Comparison of ENCODE assay signal across 8 mouse cellular contexts in genomic region chr4:6561604-6562357, GRCm38 (mm10).
A peak's percentile ranks its signal among the peaks of the same experiment; 100 is the strongest.
DNase-seq lines count a peak whose midpoint lies in the region; ATAC-seq and TF ChIP-seq lines count a peak whose summit lies in the region.

No protein-coding gene starts in this region.

- H3K4me3 ChIP-seq in kidney, embryonic 15.5 days (replicated peaks): no peak overlapping the region
- H3K4me3 ChIP-seq in G1E (ENCODE audit: low read depth, low read length): no peak overlapping the region
- H3K4me3 ChIP-seq in midbrain, embryonic 16.5 days (ENCODE audit: low read depth, low read length): no peak overlapping the region

- no peaks in the 10 kb centered on the region for H3K9me3 ChIP-seq in kidney, embryonic 15.5 days (replicated peaks)
- no peaks in the 10 kb centered on the region for H3K9me3 ChIP-seq in G1E (replicated peaks)
- no peaks in the 10 kb centered on the region for H3K9me3 ChIP-seq in midbrain, embryonic 16.5 days (replicated peaks; ENCODE audit: control insufficient read depth, low read length, poor library complexity, severe bottlenecking)

- H3K36me3 ChIP-seq in kidney, embryonic 15.5 days: no peaks in the 10 kb centered on the region
- no peaks in the 10 kb centered on the region for H3K36me3 ChIP-seq in G1E (replicated peaks)
- no peaks in the 10 kb centered on the region for H3K36me3 ChIP-seq in midbrain, embryonic 16.5 days (ENCODE audit: control insufficient read depth, insufficient read depth, low read length)

- H3K27me3 ChIP-seq in kidney, embryonic 15.5 days: no peaks in the 10 kb centered on the region
- H3K27me3 ChIP-seq in G1E (ENCODE audit: insufficient read depth, low read length): peaks cover 6% of the 10 kb centered on the region
- H3K27me3 ChIP-seq in midbrain, embryonic 16.5 days (ENCODE audit: control insufficient read depth, insufficient read depth, low read depth, low read length): no peaks in the 10 kb centered on the region

- no peak overlapping the region for H3K9ac ChIP-seq in kidney, embryonic 15.5 days
- H3K9ac ChIP-seq in midbrain, embryonic 16.5 days (ENCODE audit: low read depth, low read length): no peak overlapping the region

- no peak for ATAC-seq in kidney, embryonic 15.5 days (replicated peaks; ENCODE audit: low FRiP score)
- no peak for ATAC-seq in G1E (ENCODE audit: extremely low read depth, insufficient number of reproducible peaks, low FRiP score, poor library complexity, severe bottlenecking)
- peak; percentile 83 for ATAC-seq in midbrain, embryonic 16.5 days

- no peak overlapping the region for H3K27ac ChIP-seq in kidney, embryonic 15.5 days
- H3K27ac ChIP-seq in midbrain, embryonic 16.5 days (ENCODE audit: low read length): no peak overlapping the region

- DNase-seq in kidney, adult 18-20 months: peak; percentile 17
- DNase-seq in G1E (ENCODE audit: low spot score): no peak
- DNase-seq in cerebellum, postnatal 36 days: peak; percentile 7 to 34
- DNase-seq in heart, postnatal 10 days: peak; percentile 26 to 42
- peak; percentile 26 to 34 for DNase-seq in left cerebral cortex, postnatal 10 days (ENCODE audit: extremely low spot score in 1 of 2, low spot score in 2 of 2)
- no peak for DNase-seq in spleen, postnatal 14 days (ENCODE audit: low spot score in 2 of 2)

- H3K4me1 ChIP-seq in kidney, embryonic 15.5 days: no peaks in the 10 kb centered on the region
- H3K4me1 ChIP-seq in G1E (ENCODE audit: insufficient read depth, low read depth, low read length): peaks cover 2% of the 10 kb centered on the region; the same call in 1 of the 2 replicates
- 0 out of 2 replicates have a peak, but pooled peaks cover 2% of the 10 kb centered on the region for H3K4me1 ChIP-seq in midbrain, embryonic 16.5 days (ENCODE audit: control insufficient read depth, insufficient read depth, low read length)

- WGBS in kidney, embryonic 15.5 days: 35% methylated on average over 11 of the region's 11 CpGs
- WGBS in midbrain, embryonic 16.5 days: 39% methylated on average over 11 of the region's 11 CpGs

- no peak overlapping the region for H3K4me2 ChIP-seq in kidney, embryonic 15.5 days
- no peak overlapping the region for H3K4me2 ChIP-seq in midbrain, embryonic 16.5 days (ENCODE audit: low read length)

- intact Hi-C loops in heart, postnatal 10 days (cut with DNase I): loop anchor here (2.0 to 5.0 kb wide), 4 partner anchors 1291 to 1805 kb away; no protein-coding TSS in a partner anchor
- intact Hi-C loops in left cerebral cortex, postnatal 10 days (cut with DNase I): loop anchor here (5.0 to 10.0 kb wide), 3 partner anchors 1291 to 1806 kb away; no protein-coding TSS in a partner anchor

- peak; percentile 59 for TF ChIP-seq CTCF in G1E (IDR thresholded peaks at IDR 0.05; ENCODE audit: low read depth, low read length)

Comparison
In these comparisons a context has a peak if more than half of its experiments do, and no peak if none do; other contexts are left out.
1. DNase-seq: peak in kidney, adult 18-20 months (single experiment), cerebellum, postnatal 36 days (2 of 2), heart, postnatal 10 days (2 of 2) and left cerebral cortex, postnatal 10 days (2 of 2); none in G1E (single experiment) and spleen, postnatal 14 days (0 of 2).